Mouse (Mus musculus) cortical plate, adult 2 months (tissue): ENCODE measurements around the gene Dpy19l1.

Source experiments
- CTCF ChIP-seq: fragments of 200-500 bp; IDR thresholded peaks from 2 replicates; pipeline ENCODE4 v1.5.1; 2011; ENCODE audit warnings: mild to moderate bottlenecking, control low read depth, low read length; ENCODE audit not compliant: insufficient read depth; ENCODE audit errors: extremely low read depth
- POLR2A ChIP-seq: fragments of 200-500 bp; IDR thresholded peaks from 2 replicates; pipeline ENCODE4 v1.6.1; 2011; ENCODE audit warnings: mild to moderate bottlenecking, low read length, control low read depth; ENCODE audit not compliant: insufficient read depth; ENCODE audit errors: extremely low read depth

GRCm38 (mm10) chr9:24453833-24454232, 49.1 kb downstream of the Dpy19l1 start:
- TF ChIP-seq CTCF, result no peak
- no peak for TF ChIP-seq POLR2A
